Mouse (Mus musculus): ENCODE results near the gene Fis1.

Gene Fis1

GRCm38 (mm10) chr5:136933930-136934329 lies 19.1 kb upstream of the Fis1 start:
- no peak for TF ChIP-seq GATA4 (IDR thresholded peaks at IDR 0.05; ENCODE audit: insufficient replicate concordance, low read length)

- TF ChIP-seq GATA4 (IDR thresholded peaks at IDR 0.05; ENCODE audit: insufficient replicate concordance, low read length) = no peak
Observed at GRCm38 (mm10) chr5:136935905-136936695, 17.0 kb upstream of the Fis1 start.

- no peak for TF ChIP-seq GATA4 (IDR thresholded peaks at IDR 0.05; ENCODE audit: insufficient replicate concordance, low read length)
Observed at GRCm38 (mm10) chr5:136936750-136937149, 16.3 kb upstream of the Fis1 start.

- no peak for TF ChIP-seq GATA4 (IDR thresholded peaks at IDR 0.05; ENCODE audit: insufficient replicate concordance, low read length)
Observed at GRCm38 (mm10) chr5:136937621-136938020, 15.5 kb upstream of the Fis1 start.

GRCm38 (mm10) chr5:136939284-136939683 lies 13.8 kb upstream of the Fis1 start:
- TF ChIP-seq GATA4 (IDR thresholded peaks at IDR 0.05; ENCODE audit: insufficient replicate concordance, low read length) = no peak

GRCm38 (mm10) chr5:136940845-136941560 lies 12.1 kb upstream of the Fis1 start:
- no peak for TF ChIP-seq GATA4 (IDR thresholded peaks at IDR 0.05; ENCODE audit: insufficient replicate concordance, low read length)

GRCm38 (mm10) chr5:136942781-136943180 lies 10.3 kb upstream of the Fis1 start:
- TF ChIP-seq GATA4 (IDR thresholded peaks at IDR 0.05; ENCODE audit: insufficient replicate concordance, low read length) = no peak

- no peak for TF ChIP-seq GATA4 (IDR thresholded peaks at IDR 0.05; ENCODE audit: insufficient replicate concordance, low read length)
Observed at GRCm38 (mm10) chr5:136943382-136943781, 9.7 kb upstream of the Fis1 start.

GRCm38 (mm10) chr5:136945084-136945483 lies 8.0 kb upstream of the Fis1 start:
- TF ChIP-seq GATA4 (IDR thresholded peaks at IDR 0.05; ENCODE audit: insufficient replicate concordance, low read length) = no peak

GRCm38 (mm10) chr5:136947874-136948273 lies 5.2 kb upstream of the Fis1 start:
- TF ChIP-seq GATA4 (IDR thresholded peaks at IDR 0.05; ENCODE audit: insufficient replicate concordance, low read length) = no peak

- TF ChIP-seq GATA4 (IDR thresholded peaks at IDR 0.05; ENCODE audit: insufficient replicate concordance, low read length) = no peak
Observed at GRCm38 (mm10) chr5:136950521-136950920, 2.6 kb upstream of the Fis1 start.

- TF ChIP-seq GATA4 (IDR thresholded peaks at IDR 0.05; ENCODE audit: insufficient replicate concordance, low read length) = no peak
Observed at GRCm38 (mm10) chr5:136952153-136952552, 922 bp upstream of the Fis1 start.

GRCm38 (mm10) chr5:136953440-136953951 lies 421 bp downstream of the Fis1 start:
- TF ChIP-seq GATA4 (IDR thresholded peaks at IDR 0.05; ENCODE audit: insufficient replicate concordance, low read length) = no peak

- TF ChIP-seq GATA4 (IDR thresholded peaks at IDR 0.05; ENCODE audit: insufficient replicate concordance, low read length) = no peak
Observed at GRCm38 (mm10) chr5:136955622-136956021, 2.5 kb downstream of the Fis1 start.

- no peak for TF ChIP-seq GATA4 (IDR thresholded peaks at IDR 0.05; ENCODE audit: insufficient replicate concordance, low read length)
Observed at GRCm38 (mm10) chr5:136957250-136957649, 4.2 kb downstream of the Fis1 start.

GRCm38 (mm10) chr5:136958991-136959605 lies 6.0 kb downstream of the Fis1 start:
- no peak for TF ChIP-seq GATA4 (IDR thresholded peaks at IDR 0.05; ENCODE audit: insufficient replicate concordance, low read length)

Data from liver, adult (tissue).